Mouse (Mus musculus) forebrain, embryonic 12.5 days (tissue): Measurements from ENCODE around the gene Gm14137. TPM values are rescaled to one million over a fixed set of nuclear protein-coding genes. Genes with fewer than 3 reads are reported as not detected.

Experiments used
- ATAC-seq: fragments of 200-750 bp; cut with Nextera tagmentation; 2 replicates; pipeline ENCODE4 v1.8.0; 2017; ENCODE audit warnings: moderate TSS enrichment; ENCODE audit not compliant: low FRiP score
- H3K27ac ChIP-seq: fragments of 300-500 bp; sonication (generic); 2 replicates; pipeline ENCODE4 v1.5.1; 2016; ENCODE audit warnings: mild to moderate bottlenecking
- H3K27me3 ChIP-seq: fragments of 300-500 bp; sonication (generic); 2 replicates; pipeline ENCODE4 v1.6.1; 2016; ENCODE audit warnings: mild to moderate bottlenecking
- H3K36me3 ChIP-seq: fragments of 300-500 bp; sonication (generic); replicated peaks from 2 replicates; pipeline ENCODE4 v1.6.1; 2016; ENCODE audit warnings: mild to moderate bottlenecking
- H3K4me1 ChIP-seq: fragments of 300-500 bp; sonication (generic); 2 replicates; pipeline ENCODE4 v1.6.1; 2016
- H3K4me2 ChIP-seq: fragments of 300-500 bp; sonication (generic); 2 replicates; pipeline ENCODE4 v1.6.1; 2016; ENCODE audit warnings: mild to moderate bottlenecking, moderate library complexity
- H3K4me3 ChIP-seq: fragments of 300-500 bp; sonication (generic); replicated peaks from 2 replicates; pipeline ENCODE4 v1.5.1; 2016; ENCODE audit warnings: mild to moderate bottlenecking
- H3K9ac ChIP-seq: fragments of 300-500 bp; sonication (generic); 2 replicates; pipeline ENCODE4 v1.6.1; 2016; ENCODE audit warnings: mild to moderate bottlenecking
- H3K9me3 ChIP-seq: fragments of 300-500 bp; sonication (generic); 2 replicates; pipeline ENCODE4 v1.6.1; 2016
- WGBS: fragments of 180-500 bp; shearing (Covaris S2); methylation state at CpG from one replicate; pipeline ENCODE4 v1.1.7; 2016; 5-methylcytosine and 5-hydroxymethylcytosine counted together
- polyA plus RNA-seq: library from polyadenylated mRNA; unstranded; fragments of >200 nt; fragmentation: Nextera tagmentation; extraction: Ambion mirVana; gene quantifications from 2 replicates; pipeline ENCODE4 v1.2.1, GENCODE M21; 2016

The Gm14137 gene
- polyA plus RNA-seq, 1 experiment from 2014 or later, result 1.5 TPM

DNA sequence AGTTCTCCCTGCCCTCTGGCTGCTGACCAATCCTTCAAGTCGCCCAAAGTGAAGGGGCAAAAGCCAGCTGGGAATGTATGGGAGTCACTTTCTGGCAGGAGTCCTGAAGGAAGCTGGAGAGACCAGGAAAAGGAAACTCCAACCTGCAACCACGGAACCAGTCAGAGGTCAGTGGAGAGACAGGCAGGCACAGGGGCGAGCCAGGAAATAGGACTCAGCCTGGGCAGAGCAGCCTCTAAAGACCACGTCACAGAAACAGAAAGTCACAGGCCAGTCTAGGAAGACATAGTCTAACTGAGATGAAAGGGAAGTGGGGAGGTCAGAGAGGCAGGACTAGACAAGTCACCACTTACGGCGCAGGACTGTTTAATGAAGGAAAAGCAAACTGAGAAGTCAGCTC, 1.3 kb downstream of the Gm14137 start:
- ATAC-seq, result no peak
- no peak overlapping the region for H3K4me3 ChIP-seq
- no peak overlapping the region for H3K4me2 ChIP-seq
- 75% methylated on average over 6 of the region's 6 CpGs for WGBS
- peaks cover 34% of the 10 kb centered on the region for H3K36me3 ChIP-seq
- H3K4me1 ChIP-seq, result peaks cover 31% of the 10 kb centered on the region
- H3K27me3 ChIP-seq, result no peaks in the 10 kb centered on the region
- H3K27ac ChIP-seq, result no peak overlapping the region
- no peak overlapping the region for H3K9ac ChIP-seq
- no peaks in the 10 kb centered on the region for H3K9me3 ChIP-seq

DNA sequence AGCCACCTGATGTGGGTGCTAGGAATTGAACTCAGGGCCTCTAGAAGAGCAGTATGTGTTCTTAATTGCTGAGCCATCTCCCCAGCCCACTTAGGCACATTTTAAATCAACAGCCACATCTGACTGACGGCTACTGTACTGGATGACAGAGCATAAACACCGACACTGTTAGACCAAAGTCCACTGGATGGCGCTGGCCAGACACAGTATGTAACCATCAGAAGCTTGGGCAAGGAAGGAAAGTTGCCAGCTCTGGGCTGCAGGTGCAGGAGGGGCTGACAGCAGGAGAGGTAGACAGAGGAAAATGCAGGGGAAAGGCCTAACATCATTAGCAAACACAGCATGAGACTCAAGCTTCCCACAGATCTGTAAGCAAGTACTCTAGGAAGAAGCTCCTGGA, 2.5 kb downstream of the Gm14137 start:
- Histone ChIP-seq H3K9me3 (no peaks in the 10 kb centered on the region), H3K36me3 (peaks cover 38% of the 10 kb centered on the region), H3K27me3 (no peaks in the 10 kb centered on the region), H3K27ac (no peak overlapping the region), H3K4me1 (peaks cover 31% of the 10 kb centered on the region), H3K9ac (no peak overlapping the region), H3K4me2 (no peak overlapping the region), H3K4me3 (no peak overlapping the region)
- WGBS, result 59% methylated on average over 3 of the region's 3 CpGs
- no peak for ATAC-seq

GRCm38 (mm10) chr2:119177384-119177939, 3.2 kb downstream of the Gm14137 start:
- no peak overlapping the region for H3K27ac ChIP-seq
- peaks cover 38% of the 10 kb centered on the region for H3K36me3 ChIP-seq
- H3K4me2 ChIP-seq, result no peak overlapping the region
- no peak overlapping the region for H3K9ac ChIP-seq
- ATAC-seq, result no peak
- H3K4me3 ChIP-seq, result no peak overlapping the region
- WGBS, result 90% methylated on average over 5 of the region's 5 CpGs
- H3K9me3 ChIP-seq, result no peaks in the 10 kb centered on the region
- H3K27me3 ChIP-seq, result no peaks in the 10 kb centered on the region
- peaks cover 25% of the 10 kb centered on the region for H3K4me1 ChIP-seq

- H3K4me1 ChIP-seq, result no peaks in the 10 kb centered on the region
- H3K9ac ChIP-seq, result no peak overlapping the region
- H3K4me2 ChIP-seq, result no peak overlapping the region
- no peaks in the 10 kb centered on the region for H3K27me3 ChIP-seq
- no peak overlapping the region for H3K27ac ChIP-seq
- no peak overlapping the region for H3K4me3 ChIP-seq
- H3K9me3 ChIP-seq, result no peaks in the 10 kb centered on the region
- 84% methylated on average over 7 of the region's 7 CpGs for WGBS
- ATAC-seq, result no peak
- peaks cover 58% of the 10 kb centered on the region for H3K36me3 ChIP-seq
These were observed 8.6 kb downstream of the Gm14137 start for GRCm38 (mm10) chr2:119182914-119183313.

GRCm38 (mm10) chr2:119189029-119189710, 14.9 kb downstream of the Gm14137 start:
- Histone ChIP-seq H3K4me1 (peaks cover 5% of the 10 kb centered on the region; the same call in 1 of the 2 replicates), H3K9me3 (no peaks in the 10 kb centered on the region), H3K27ac (no peak overlapping the region), H3K4me2 (peak overlapping the region; percentile 59), H3K27me3 (no peaks in the 10 kb centered on the region), H3K9ac (no peak overlapping the region), H3K4me3 (peak overlapping the region; percentile 25), H3K36me3 (peaks cover 18% of the 10 kb centered on the region)
- ATAC-seq, result peak; percentile 84
- WGBS, result 6% methylated on average over 15 of the region's 15 CpGs

DNA sequence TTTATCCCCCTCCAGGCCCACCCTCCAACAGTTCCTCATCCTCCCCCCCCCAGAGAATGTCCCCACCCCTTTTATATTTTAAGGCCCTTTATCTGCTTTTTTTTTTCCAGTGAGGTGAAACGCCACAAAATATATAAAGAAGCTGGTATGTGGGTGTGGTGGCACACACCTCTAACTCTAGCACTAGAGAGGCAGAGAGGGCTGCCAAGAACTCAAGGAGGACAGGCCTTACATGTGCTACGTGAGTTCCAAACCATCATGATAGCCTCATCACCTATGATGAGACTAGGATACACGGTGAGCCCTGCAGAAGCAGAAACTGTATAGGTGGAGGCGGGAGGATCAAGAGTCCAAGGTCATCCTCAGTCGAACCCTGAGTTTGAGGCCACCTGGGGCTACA, 16.7 kb downstream of the Gm14137 start:
- no peak overlapping the region for H3K9ac ChIP-seq
- no peaks in the 10 kb centered on the region for H3K27me3 ChIP-seq
- no peak overlapping the region for H3K4me3 ChIP-seq
- no peak for ATAC-seq
- no peak overlapping the region for H3K4me2 ChIP-seq
- no peak overlapping the region for H3K27ac ChIP-seq
- WGBS, result 88% methylated on average over 5 of the region's 5 CpGs
- H3K36me3 ChIP-seq, result peaks cover 3% of the 10 kb centered on the region
- peaks cover 5% of the 10 kb centered on the region; the same call in 1 of the 2 replicates for H3K4me1 ChIP-seq
- no peaks in the 10 kb centered on the region for H3K9me3 ChIP-seq

GRCm38 (mm10) chr2:119194140-119194539, 19.8 kb downstream of the Gm14137 start:
- Histone ChIP-seq H3K36me3 (no peaks in the 10 kb centered on the region), H3K27me3 (no peaks in the 10 kb centered on the region), H3K9me3 (no peaks in the 10 kb centered on the region), H3K27ac (no peak overlapping the region), H3K4me1 (peaks cover 13% of the 10 kb centered on the region; the same call in 1 of the 2 replicates), H3K9ac (no peak overlapping the region), H3K4me3 (no peak overlapping the region), H3K4me2 (no peak overlapping the region)
- WGBS, result 91% methylated on average over 5 of the region's 5 CpGs
- no peak for ATAC-seq

DNA sequence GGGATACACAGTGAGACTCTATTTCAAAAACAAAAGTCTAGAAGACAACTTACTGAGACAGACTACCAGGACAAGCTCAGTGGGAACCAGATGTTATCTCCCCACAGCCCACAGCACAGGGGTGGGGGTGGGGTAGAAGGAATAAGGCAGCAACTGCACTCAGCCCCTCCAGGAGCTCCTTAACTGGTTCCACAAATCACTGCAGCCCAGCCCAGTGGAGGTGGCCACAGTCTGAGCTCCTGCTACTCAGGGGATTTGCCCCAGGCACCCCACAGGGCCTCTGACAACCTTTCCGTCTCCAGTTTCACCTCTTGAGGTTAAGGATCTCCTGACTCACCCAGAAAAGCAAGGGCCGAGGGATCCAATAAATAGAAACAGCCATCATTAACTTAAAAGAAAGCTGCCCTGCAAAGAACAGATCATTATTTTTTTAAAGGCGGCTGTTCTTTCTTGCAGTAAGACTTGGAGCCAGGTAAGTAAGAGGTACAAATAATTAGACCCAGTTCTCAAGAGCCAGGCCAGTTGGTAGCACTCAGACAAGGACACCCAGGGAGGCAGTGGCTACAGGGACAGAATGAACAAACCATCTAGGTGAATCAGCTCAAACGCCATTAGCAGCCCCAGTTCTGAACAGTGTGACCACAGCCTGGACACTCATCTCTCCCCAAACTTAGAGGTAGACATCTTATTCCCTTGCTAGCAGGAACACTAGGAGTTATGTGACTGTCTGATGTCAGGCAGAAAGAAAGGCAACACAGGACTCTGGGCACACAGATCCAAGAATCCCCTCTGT, 22.2 kb downstream of the Gm14137 start:
- no peak overlapping the region for H3K9ac ChIP-seq
- 23% methylated on average over 4 of the region's 4 CpGs for WGBS
- no peak overlapping the region for H3K27ac ChIP-seq
- peaks cover 12% of the 10 kb centered on the region; the same call in 1 of the 2 replicates for H3K4me1 ChIP-seq
- H3K27me3 ChIP-seq, result no peaks in the 10 kb centered on the region
- no peaks in the 10 kb centered on the region for H3K36me3 ChIP-seq
- no peaks in the 10 kb centered on the region for H3K9me3 ChIP-seq
- ATAC-seq, result no peak
- no peak overlapping the region for H3K4me2 ChIP-seq
- no peak overlapping the region for H3K4me3 ChIP-seq

DNA sequence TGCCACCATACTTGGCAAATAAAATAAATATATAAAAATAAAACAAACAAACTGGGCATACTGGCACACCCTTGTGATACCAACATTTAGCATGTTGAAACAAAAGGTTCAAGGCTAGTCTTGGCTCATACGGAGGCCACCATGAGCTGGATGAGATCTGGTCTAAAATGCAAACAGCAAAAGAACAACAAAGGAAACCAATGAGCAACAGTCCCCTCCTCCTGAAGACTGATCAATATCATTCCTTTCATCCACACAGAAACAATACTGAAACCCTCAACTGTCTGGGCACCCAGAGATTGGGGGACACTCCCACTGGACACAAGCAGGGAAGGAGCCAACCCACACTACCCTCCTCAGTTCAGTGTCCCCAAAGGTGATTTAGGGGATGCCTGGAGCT, 23.2 kb downstream of the Gm14137 start:
- Histone ChIP-seq H3K4me3 (no peak overlapping the region), H3K27me3 (no peaks in the 10 kb centered on the region), H3K4me1 (peaks cover 12% of the 10 kb centered on the region; the same call in 1 of the 2 replicates), H3K9ac (no peak overlapping the region), H3K9me3 (no peaks in the 10 kb centered on the region), H3K27ac (no peak overlapping the region), H3K36me3 (no peaks in the 10 kb centered on the region), H3K4me2 (no peak overlapping the region)
- no peak for ATAC-seq
- 97% methylated on average over 1 of the region's 1 CpGs for WGBS

DNA sequence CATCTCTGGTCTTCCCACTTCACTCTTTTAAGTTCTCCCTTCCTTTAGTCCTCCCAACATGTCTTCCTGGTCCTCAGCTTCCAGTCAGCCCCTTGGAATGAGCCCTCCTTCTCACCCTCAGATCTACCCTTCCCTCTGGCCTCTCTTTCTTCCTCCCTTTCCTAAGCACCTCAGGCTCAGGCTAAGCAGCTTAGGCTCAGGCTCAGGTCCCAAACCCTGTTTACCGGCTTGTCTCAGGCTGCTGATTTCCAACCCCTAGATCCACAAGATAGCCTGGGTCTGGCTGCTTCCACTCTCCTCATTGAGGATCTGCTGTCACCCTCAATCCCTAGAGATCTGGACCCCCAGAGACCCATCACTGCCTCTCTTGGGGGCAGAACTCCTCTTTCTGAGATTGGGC, 23.7 kb downstream of the Gm14137 start:
- WGBS, result 14% methylated on average over 1 of the region's 1 CpGs
- H3K27me3 ChIP-seq, result no peaks in the 10 kb centered on the region
- peaks cover 17% of the 10 kb centered on the region for H3K4me1 ChIP-seq
- no peaks in the 10 kb centered on the region for H3K9me3 ChIP-seq
- no peak overlapping the region for H3K4me2 ChIP-seq
- no peaks in the 10 kb centered on the region for H3K36me3 ChIP-seq
- no peak overlapping the region for H3K27ac ChIP-seq
- no peak overlapping the region; the same call in 1 of the 2 replicates for H3K9ac ChIP-seq
- no peak for ATAC-seq
- no peak overlapping the region for H3K4me3 ChIP-seq

- Histone ChIP-seq H3K36me3 (no peaks in the 10 kb centered on the region), H3K4me3 (no peak overlapping the region), H3K4me2 (no peak overlapping the region), H3K27ac (no peak overlapping the region), H3K9me3 (no peaks in the 10 kb centered on the region), H3K27me3 (no peaks in the 10 kb centered on the region), H3K4me1 (peaks cover 24% of the 10 kb centered on the region), H3K9ac (no peak overlapping the region)
- 49% methylated on average over 3 of the region's 3 CpGs for WGBS
- ATAC-seq, result no peak
These were observed 24.6 kb downstream of the Gm14137 start for GRCm38 (mm10) chr2:119198934-119199333.

- Histone ChIP-seq H3K4me2 (no peak overlapping the region), H3K27me3 (no peaks in the 10 kb centered on the region), H3K9me3 (no peaks in the 10 kb centered on the region), H3K4me1 (peaks cover 28% of the 10 kb centered on the region), H3K9ac (no peak overlapping the region), H3K4me3 (no peak overlapping the region), H3K36me3 (no peaks in the 10 kb centered on the region), H3K27ac (no peak overlapping the region)
- no peak for ATAC-seq
- 69% methylated on average over 5 of the region's 5 CpGs for WGBS
These were observed 28.7 kb downstream of the Gm14137 start for GRCm38 (mm10) chr2:119202914-119203453.
